Mouse (Mus musculus) forebrain, embryonic 12.5 days (tissue): ENCODE data around the gene Cd2. TPM values are rescaled to one million over a fixed set of nuclear protein-coding genes. Genes with fewer than 3 reads are reported as not detected.

Experiments used
- ATAC-seq: fragments of 200-750 bp; cut with Nextera tagmentation; 2 replicates; pipeline ENCODE4 v1.8.0; 2017; ENCODE audit warnings: moderate TSS enrichment; ENCODE audit not compliant: low FRiP score
- H3K27ac ChIP-seq: fragments of 300-500 bp; sonication (generic); 2 replicates; pipeline ENCODE4 v1.5.1; 2016; ENCODE audit warnings: mild to moderate bottlenecking
- H3K27me3 ChIP-seq: fragments of 300-500 bp; sonication (generic); 2 replicates; pipeline ENCODE4 v1.6.1; 2016; ENCODE audit warnings: mild to moderate bottlenecking
- H3K36me3 ChIP-seq: fragments of 300-500 bp; sonication (generic); replicated peaks from 2 replicates; pipeline ENCODE4 v1.6.1; 2016; ENCODE audit warnings: mild to moderate bottlenecking
- H3K4me1 ChIP-seq: fragments of 300-500 bp; sonication (generic); 2 replicates; pipeline ENCODE4 v1.6.1; 2016
- H3K4me2 ChIP-seq: fragments of 300-500 bp; sonication (generic); 2 replicates; pipeline ENCODE4 v1.6.1; 2016; ENCODE audit warnings: mild to moderate bottlenecking, moderate library complexity
- H3K4me3 ChIP-seq: fragments of 300-500 bp; sonication (generic); replicated peaks from 2 replicates; pipeline ENCODE4 v1.5.1; 2016; ENCODE audit warnings: mild to moderate bottlenecking
- H3K9ac ChIP-seq: fragments of 300-500 bp; sonication (generic); 2 replicates; pipeline ENCODE4 v1.6.1; 2016; ENCODE audit warnings: mild to moderate bottlenecking
- H3K9me3 ChIP-seq: fragments of 300-500 bp; sonication (generic); 2 replicates; pipeline ENCODE4 v1.6.1; 2016
- WGBS: fragments of 180-500 bp; shearing (Covaris S2); methylation state at CpG from one replicate; pipeline ENCODE4 v1.1.7; 2016; 5-methylcytosine and 5-hydroxymethylcytosine counted together
- polyA plus RNA-seq: library from polyadenylated mRNA; unstranded; fragments of >200 nt; fragmentation: Nextera tagmentation; extraction: Ambion mirVana; gene quantifications from 2 replicates; pipeline ENCODE4 v1.2.1, GENCODE M21; 2016

The Cd2 gene
- polyA plus RNA-seq, 1 experiment from 2014 or later = not detected

DNA sequence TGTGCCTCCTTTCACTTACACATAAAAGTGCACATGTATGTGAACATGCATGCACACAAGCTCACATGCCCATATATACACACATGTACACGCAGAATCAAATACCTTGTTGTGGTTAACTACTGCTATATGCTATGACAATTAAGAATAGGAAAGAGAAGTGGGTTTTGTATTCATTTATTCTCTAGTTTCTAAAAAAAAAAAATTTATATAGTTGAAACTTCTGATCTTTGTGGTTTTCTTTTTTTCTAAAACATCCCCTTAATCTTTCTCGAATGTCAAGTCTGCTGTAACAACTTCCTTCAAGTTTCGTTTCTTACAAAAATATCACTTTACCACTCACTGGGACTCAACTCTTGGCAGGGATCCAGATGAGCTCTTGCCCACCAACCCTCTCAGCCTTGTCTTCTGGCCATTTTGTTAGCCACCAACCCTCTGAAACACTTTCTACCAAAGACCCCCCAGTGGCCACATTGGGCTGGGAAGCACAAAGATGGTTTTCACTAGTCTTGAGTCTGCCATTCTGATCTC is 22.1 kb downstream of the Cd2 start:
- no peaks in the 10 kb centered on the region for H3K9me3 ChIP-seq
- no peak overlapping the region for H3K4me2 ChIP-seq
- no peaks in the 10 kb centered on the region for H3K27me3 ChIP-seq
- no peak overlapping the region for H3K27ac ChIP-seq
- H3K9ac ChIP-seq = no peak overlapping the region
- WGBS = 91% methylated on average over 3 of the region's 3 CpGs
- ATAC-seq = no peak
- H3K4me3 ChIP-seq = no peak overlapping the region
- no peaks in the 10 kb centered on the region for H3K4me1 ChIP-seq
- no peaks in the 10 kb centered on the region for H3K36me3 ChIP-seq

DNA sequence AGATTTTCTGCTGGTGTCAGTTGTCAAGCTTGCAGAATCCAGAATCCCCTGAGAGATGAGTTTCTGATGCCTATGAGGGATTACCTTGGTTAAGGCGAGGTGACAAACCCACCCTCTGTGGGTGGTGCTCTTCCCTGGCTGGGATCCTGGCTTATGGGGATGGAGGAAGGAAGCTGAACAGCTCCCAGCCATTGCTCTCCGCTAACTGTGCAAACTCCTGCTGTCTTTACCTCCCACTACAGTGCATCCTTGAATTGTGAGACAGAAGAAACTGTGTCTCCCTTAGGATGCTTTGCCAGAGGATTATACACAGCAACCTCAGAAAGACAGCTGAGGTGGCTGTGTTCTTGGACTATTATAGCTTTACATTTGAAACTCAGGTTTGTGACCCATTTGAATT is 28.8 kb downstream of the Cd2 start:
- WGBS = 61% methylated on average over 2 of the region's 2 CpGs
- no peak overlapping the region for H3K27ac ChIP-seq
- H3K4me2 ChIP-seq = no peak overlapping the region
- H3K9me3 ChIP-seq = no peaks in the 10 kb centered on the region
- 0 out of 2 replicates have a peak, but pooled peaks cover 3% of the 10 kb centered on the region for H3K4me1 ChIP-seq
- H3K4me3 ChIP-seq = no peak overlapping the region
- no peak overlapping the region for H3K9ac ChIP-seq
- H3K27me3 ChIP-seq = no peaks in the 10 kb centered on the region
- H3K36me3 ChIP-seq = no peaks in the 10 kb centered on the region
- ATAC-seq = no peak

DNA sequence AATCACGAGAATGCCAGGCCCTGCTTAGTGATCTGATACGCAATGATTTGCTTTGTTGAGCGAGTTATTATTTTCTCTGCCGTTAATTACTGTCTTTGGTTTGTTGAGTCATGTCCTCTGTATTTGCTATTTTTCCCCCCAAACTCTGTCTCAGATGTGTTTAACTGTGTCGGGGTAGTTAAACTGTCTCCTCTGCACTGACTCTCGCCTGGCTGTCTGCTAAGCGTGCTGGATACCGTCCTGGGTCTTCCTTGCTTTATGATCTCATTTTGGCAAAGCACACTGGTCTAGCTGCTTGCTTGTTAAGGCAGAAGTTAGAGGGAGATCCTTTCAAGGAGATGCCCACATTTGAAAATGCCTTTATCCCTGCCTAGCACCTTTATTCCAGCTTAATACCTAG is 31.6 kb downstream of the Cd2 start:
- WGBS = 90% methylated on average over 8 of the region's 8 CpGs
- H3K9me3 ChIP-seq = no peaks in the 10 kb centered on the region
- H3K4me3 ChIP-seq = no peak overlapping the region
- no peaks in the 10 kb centered on the region for H3K36me3 ChIP-seq
- H3K4me2 ChIP-seq = no peak overlapping the region
- no peaks in the 10 kb centered on the region for H3K27me3 ChIP-seq
- no peak overlapping the region for H3K27ac ChIP-seq
- H3K9ac ChIP-seq = no peak overlapping the region
- 0 out of 2 replicates have a peak, but pooled peaks cover 3% of the 10 kb centered on the region for H3K4me1 ChIP-seq
- no peak for ATAC-seq

DNA sequence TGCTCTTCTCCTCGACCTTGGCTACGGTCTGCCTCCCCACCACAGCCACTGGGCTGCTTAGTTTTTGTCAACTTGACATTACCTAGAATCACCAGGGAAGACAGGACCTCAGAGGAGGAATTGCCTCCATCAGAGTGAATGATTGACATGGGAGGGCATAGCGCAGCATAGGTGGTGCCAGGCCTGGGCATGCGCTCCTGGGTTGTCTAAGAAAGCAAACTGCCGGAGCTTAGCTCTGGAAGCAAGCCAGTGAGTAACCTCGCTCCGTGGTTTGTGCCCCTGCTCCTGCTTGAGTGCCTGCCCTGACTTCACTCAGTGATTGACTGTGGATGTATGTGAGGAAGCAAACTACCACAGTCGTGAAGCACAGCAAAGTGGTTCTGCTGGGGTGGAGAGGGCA is 35.6 kb downstream of the Cd2 start:
- no peak for ATAC-seq
- H3K27ac ChIP-seq = no peak overlapping the region
- no peak overlapping the region for H3K4me2 ChIP-seq
- no peaks in the 10 kb centered on the region for H3K9me3 ChIP-seq
- no peaks in the 10 kb centered on the region for H3K36me3 ChIP-seq
- H3K4me3 ChIP-seq = no peak overlapping the region
- no peaks in the 10 kb centered on the region for H3K27me3 ChIP-seq
- H3K9ac ChIP-seq = no peak overlapping the region
- H3K4me1 ChIP-seq = 0 out of 2 replicates have a peak, but pooled peaks cover 3% of the 10 kb centered on the region
- WGBS = 91% methylated on average over 8 of the region's 8 CpGs

DNA sequence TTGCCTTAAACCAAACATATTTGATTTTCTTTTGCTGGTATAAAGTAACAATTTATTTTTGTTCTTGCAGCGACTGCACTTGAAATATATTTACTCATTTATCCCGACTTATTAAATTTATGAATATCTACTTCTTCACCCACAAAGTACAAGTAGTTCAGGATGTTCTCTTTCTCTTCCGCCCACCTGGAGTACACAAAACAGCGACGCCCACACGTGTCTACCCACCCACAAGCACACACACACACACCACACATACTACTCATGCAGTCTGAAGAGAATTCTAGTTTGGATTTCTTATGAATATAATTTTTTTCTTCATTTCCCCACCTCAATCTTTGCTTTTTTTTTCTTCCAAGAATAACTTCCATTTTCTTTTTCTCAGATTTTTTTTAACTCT is 37.9 kb downstream of the Cd2 start:
- H3K36me3 ChIP-seq = no peaks in the 10 kb centered on the region
- H3K9me3 ChIP-seq = no peaks in the 10 kb centered on the region
- WGBS = 91% methylated on average over 6 of the region's 6 CpGs
- no peaks in the 10 kb centered on the region for H3K27me3 ChIP-seq
- H3K4me2 ChIP-seq = no peak overlapping the region
- no peak overlapping the region for H3K4me3 ChIP-seq
- H3K27ac ChIP-seq = no peak overlapping the region
- no peaks in the 10 kb centered on the region for H3K4me1 ChIP-seq
- no peak for ATAC-seq
- no peak overlapping the region for H3K9ac ChIP-seq

DNA sequence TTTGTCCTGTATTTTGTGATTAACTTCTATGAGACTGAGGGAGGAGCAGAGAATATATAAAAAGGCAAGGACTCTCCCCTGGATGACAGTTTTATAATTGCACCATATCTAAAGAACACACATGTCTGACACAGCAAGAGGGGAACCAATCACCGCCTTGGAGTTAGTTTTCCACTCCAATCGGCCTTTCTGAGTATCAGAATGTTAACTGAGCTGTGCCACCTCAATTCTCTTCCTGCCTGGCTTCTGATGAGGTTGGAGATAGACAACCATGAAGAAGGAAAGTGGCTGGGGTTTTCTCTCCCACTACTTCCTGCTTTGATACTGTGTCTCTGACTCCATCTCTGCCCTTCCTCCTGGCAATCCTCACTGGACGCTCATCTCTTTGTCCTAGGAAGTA is 42.5 kb downstream of the Cd2 start:
- WGBS = 88% methylated on average over 3 of the region's 3 CpGs
- H3K36me3 ChIP-seq = no peaks in the 10 kb centered on the region
- H3K9me3 ChIP-seq = no peaks in the 10 kb centered on the region
- H3K4me1 ChIP-seq = 0 out of 2 replicates have a peak, but pooled peaks cover 4% of the 10 kb centered on the region
- no peak overlapping the region for H3K27ac ChIP-seq
- H3K9ac ChIP-seq = no peak overlapping the region
- no peak overlapping the region for H3K4me3 ChIP-seq
- no peaks in the 10 kb centered on the region for H3K27me3 ChIP-seq
- H3K4me2 ChIP-seq = no peak overlapping the region
- ATAC-seq = no peak

DNA sequence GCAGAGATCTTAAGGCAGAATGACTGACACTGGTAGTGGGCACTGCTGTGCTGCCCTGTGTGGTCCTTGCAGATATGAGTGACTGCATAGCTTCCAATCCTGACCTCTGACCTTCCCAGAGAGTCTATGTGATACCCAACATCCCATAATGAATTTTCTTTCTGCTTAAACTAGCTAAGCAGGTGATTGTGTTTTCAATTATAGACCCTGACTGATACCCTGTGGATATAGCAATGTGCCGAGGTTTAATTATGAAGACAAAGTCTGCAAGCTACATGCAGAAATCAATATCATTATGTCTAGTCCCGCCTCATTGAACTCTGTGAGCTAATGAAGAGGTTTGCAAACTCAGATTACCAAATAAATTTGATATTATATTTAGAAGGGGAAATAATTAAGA is 44.7 kb downstream of the Cd2 start:
- Histone ChIP-seq H3K4me2 (no peak overlapping the region), H3K4me1 (0 out of 2 replicates have a peak, but pooled peaks cover 4% of the 10 kb centered on the region), H3K9ac (no peak overlapping the region), H3K9me3 (no peaks in the 10 kb centered on the region), H3K36me3 (no peaks in the 10 kb centered on the region), H3K4me3 (no peak overlapping the region), H3K27ac (no peak overlapping the region), H3K27me3 (no peaks in the 10 kb centered on the region)
- 76% methylated on average over 2 of the region's 2 CpGs for WGBS
- ATAC-seq = no peak

DNA sequence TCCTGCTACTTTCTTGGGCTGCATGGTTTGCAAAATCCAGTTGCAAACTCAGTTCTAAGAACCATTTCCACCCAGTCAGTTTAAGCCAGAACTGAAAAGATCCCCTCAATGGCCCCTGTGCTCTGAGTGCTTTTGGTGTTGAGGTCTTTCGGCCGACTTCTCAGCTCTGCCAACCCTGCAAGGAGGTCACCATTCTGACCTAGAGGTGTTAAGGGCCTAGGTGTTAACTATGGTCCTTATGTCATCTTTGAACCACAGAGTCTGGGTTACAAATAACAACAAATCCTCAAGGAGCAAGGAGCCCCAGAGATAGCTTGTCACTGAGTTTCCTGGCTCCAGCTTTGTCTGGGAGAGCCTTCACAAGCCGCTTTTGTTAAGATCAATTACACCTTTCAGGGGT is 45.9 kb downstream of the Cd2 start:
- Histone ChIP-seq H3K9ac (no peak overlapping the region), H3K27ac (no peak overlapping the region), H3K27me3 (no peaks in the 10 kb centered on the region), H3K4me1 (peaks cover 14% of the 10 kb centered on the region), H3K4me2 (no peak overlapping the region), H3K4me3 (no peak overlapping the region), H3K9me3 (no peaks in the 10 kb centered on the region), H3K36me3 (no peaks in the 10 kb centered on the region)
- 70% methylated on average over 3 of the region's 3 CpGs for WGBS
- ATAC-seq = no peak

DNA sequence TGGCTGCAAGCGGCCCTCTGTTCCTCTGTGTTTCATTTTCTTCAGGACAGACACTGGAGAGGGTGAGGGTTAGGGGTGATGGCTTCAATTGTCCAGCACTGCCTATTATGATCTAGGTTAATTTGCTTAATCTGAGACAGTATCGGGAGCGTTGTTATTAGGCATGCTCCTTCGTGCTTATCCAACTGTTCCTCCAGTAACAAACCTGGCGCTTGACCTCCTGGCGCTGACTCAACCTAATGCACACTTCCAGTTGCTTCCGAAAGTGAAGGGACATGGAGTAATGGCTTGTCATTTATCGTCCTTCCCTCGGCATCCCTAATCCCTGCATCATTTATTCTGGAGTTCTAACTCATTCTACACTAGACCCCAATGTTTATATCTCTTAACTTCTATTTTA is 46.9 kb downstream of the Cd2 start:
- Histone ChIP-seq H3K27ac (no peak overlapping the region), H3K4me2 (no peak overlapping the region), H3K9me3 (no peaks in the 10 kb centered on the region), H3K4me3 (no peak overlapping the region), H3K9ac (no peak overlapping the region), H3K27me3 (no peaks in the 10 kb centered on the region), H3K4me1 (peaks cover 20% of the 10 kb centered on the region), H3K36me3 (no peaks in the 10 kb centered on the region)
- no peak for ATAC-seq
- WGBS = 82% methylated on average over 9 of the region's 9 CpGs

DNA sequence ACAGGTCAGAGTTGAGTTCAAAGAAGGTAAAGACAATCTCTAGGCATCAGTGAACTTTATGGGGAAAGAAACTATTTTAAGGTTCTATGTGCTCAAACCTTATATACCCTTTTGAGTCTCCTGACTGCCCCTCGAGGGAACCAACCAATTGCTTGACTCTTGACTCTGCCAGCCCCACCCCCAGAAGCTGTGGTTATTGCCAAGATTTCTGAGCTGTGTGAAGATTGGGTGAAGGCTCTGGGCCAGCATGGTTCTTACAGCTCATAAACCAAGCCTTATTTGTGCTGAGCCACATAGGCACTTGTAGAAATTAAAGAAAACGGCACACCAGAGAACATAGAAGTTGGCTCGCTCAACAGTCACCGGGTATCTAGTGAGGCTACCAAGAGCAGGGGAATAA is 48.5 kb downstream of the Cd2 start:
- Histone ChIP-seq H3K9ac (no peak overlapping the region), H3K4me1 (peaks cover 20% of the 10 kb centered on the region), H3K36me3 (no peaks in the 10 kb centered on the region), H3K9me3 (no peaks in the 10 kb centered on the region), H3K4me2 (no peak overlapping the region), H3K27ac (no peak overlapping the region), H3K4me3 (no peak overlapping the region), H3K27me3 (no peaks in the 10 kb centered on the region)
- WGBS = 96% methylated on average over 4 of the region's 4 CpGs
- ATAC-seq = no peak

DNA sequence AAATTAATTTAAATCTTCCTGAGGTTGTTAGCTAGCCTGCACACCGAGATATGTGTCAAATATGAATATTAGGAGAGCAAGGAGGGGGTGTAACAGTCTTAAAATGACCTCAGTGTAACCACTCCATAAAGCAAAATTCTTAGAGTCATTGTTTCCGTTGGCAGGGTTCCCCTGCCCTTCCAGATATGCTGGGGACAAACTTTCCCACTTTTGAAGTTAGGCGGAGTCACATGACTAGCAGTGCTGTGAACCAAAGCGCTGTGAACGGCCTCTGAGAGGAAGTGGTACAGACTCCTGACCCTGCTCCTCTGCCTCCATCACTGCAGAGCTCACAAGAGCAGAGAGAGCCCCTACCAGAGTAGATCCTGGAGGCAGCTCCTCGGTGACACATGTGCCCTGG is 49.0 kb downstream of the Cd2 start:
- no peak overlapping the region for H3K27ac ChIP-seq
- 89% methylated on average over 6 of the region's 6 CpGs for WGBS
- peaks cover 20% of the 10 kb centered on the region for H3K4me1 ChIP-seq

DNA sequence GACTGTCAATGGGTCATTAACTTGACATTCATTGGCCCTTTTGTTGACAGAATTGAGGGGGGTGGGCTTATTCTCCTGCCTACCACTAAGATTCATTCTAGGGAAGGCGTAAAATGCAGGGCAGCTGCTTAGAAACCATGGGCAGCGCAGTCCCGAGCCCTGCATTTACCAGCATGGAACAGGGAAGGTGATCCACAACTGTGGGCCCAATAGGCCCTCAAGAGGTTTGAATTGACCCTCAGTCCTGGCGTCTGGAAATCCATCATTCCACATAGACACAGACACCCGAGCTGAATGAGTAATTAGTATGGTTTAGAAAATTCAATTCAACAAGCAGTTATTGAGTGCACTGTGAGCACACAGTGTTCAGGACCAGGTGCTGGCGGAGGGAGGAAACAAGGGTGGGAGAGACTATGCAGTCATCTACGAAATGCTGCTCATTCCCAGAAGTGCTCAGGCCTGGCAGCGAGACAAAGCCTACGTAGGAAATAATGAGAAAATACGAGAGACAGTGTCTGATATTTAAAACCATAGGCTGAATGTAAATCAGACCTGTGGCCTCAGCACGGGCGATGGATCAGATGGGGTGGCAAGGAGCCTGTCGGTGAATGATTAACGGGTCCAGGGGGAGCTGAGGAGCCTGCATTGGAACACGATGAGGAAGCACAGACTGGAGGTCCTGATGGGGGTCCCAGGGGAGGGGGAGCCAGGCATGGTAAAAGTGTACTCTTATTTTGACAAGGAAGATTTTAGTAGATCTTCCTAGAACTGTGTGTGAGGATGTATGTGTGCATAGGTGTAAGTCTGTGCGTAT is 50.5 kb downstream of the Cd2 start:
- H3K4me1 ChIP-seq = peaks cover 26% of the 10 kb centered on the region
- no peaks in the 10 kb centered on the region for H3K27me3 ChIP-seq
- H3K4me3 ChIP-seq = no peak overlapping the region
- no peaks in the 10 kb centered on the region for H3K9me3 ChIP-seq
- H3K36me3 ChIP-seq = no peaks in the 10 kb centered on the region
- WGBS = 48% methylated on average over 16 of the region's 16 CpGs
- H3K27ac ChIP-seq = 0 out of 2 replicates have a peak overlapping the region, but pooled peaks have one; percentile 13
- ATAC-seq = peak; percentile 73; the same call in 1 of the 2 replicates
- H3K4me2 ChIP-seq = no peak overlapping the region
- H3K9ac ChIP-seq = no peak overlapping the region

More for the DNA sequence above, 49.0 kb downstream of the Cd2 start:
- H3K9me3 ChIP-seq = no peaks in the 10 kb centered on the region
- no peak for ATAC-seq
- H3K4me2 ChIP-seq = no peak overlapping the region
- H3K4me3 ChIP-seq = no peak overlapping the region
- H3K9ac ChIP-seq = no peak overlapping the region
- no peaks in the 10 kb centered on the region for H3K36me3 ChIP-seq
- no peaks in the 10 kb centered on the region for H3K27me3 ChIP-seq

DNA sequence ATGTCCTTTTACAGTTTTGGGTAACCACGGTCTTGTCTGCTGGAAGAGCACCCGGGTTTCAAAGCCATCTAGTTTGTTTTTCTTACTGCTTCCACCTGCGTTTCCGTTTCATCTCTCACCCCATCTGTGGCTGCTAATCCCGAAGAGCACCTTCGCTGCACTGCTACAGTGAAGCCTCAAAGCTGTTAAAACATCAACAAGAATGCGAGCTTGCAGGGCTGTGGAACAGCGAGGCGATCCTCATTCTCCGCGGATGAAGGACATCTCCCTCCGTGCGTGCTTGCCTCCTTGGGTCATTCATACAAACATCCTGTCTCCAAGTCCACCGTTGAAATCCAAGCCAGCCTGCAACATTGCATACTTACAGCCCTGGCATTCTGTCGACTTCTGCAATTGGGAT is 51.5 kb downstream of the Cd2 start:
- H3K4me3 ChIP-seq = no peak overlapping the region
- WGBS = 79% methylated on average over 15 of the region's 15 CpGs

More for the DNA sequence above, 51.5 kb downstream of the Cd2 start:
- Histone ChIP-seq H3K9ac (no peak overlapping the region), H3K27me3 (no peaks in the 10 kb centered on the region), H3K27ac (no peak overlapping the region), H3K9me3 (no peaks in the 10 kb centered on the region), H3K4me1 (peaks cover 22% of the 10 kb centered on the region), H3K4me2 (no peak overlapping the region), H3K36me3 (no peaks in the 10 kb centered on the region)
- ATAC-seq = no peak
